Mouse (Mus musculus) CH12.LX (cell line): ENCODE data around the gene Rnasek.

Source experiments
- CTCF ChIP-seq, 2 experiments: IDR thresholded peaks in 1 of 2; conservative IDR thresholded peaks in 1 of 2; 2 replicates each; pipeline ENCODE4 v1.5.1; 2011 to 2012; ENCODE audit warnings: low read depth in 2 of 2, low read length in 2 of 2, improper control_type of control experiment in 1 of 2, inconsistent platforms in 1 of 2, mild to moderate bottlenecking in 1 of 2, moderate library complexity in 1 of 2
- JUND ChIP-seq: conservative IDR thresholded peaks from 2 replicates; pipeline ENCODE4 v1.6.1; 2011; ENCODE audit warnings: low read depth, low read length, improper control_type of control experiment
- MAFK ChIP-seq: IDR thresholded peaks from 2 replicates; pipeline ENCODE4 v1.6.1; 2011; ENCODE audit warnings: low read length, improper control_type of control experiment; ENCODE audit not compliant: insufficient replicate concordance
- MAZ ChIP-seq: IDR thresholded peaks from 2 replicates; pipeline ENCODE4 v1.6.1; 2012; ENCODE audit warnings: low read depth, mild to moderate bottlenecking, inconsistent platforms, low read length, improper control_type of control experiment, moderate library complexity
- ZC3H11A ChIP-seq: IDR thresholded peaks from 2 replicates; pipeline ENCODE4 v1.6.1; 2012; ENCODE audit warnings: low read depth, mild to moderate bottlenecking, inconsistent platforms, low read length, improper control_type of control experiment
- ZNF384 ChIP-seq: IDR thresholded peaks from 2 replicates; pipeline ENCODE4 v1.6.1; 2012; ENCODE audit warnings: low read depth, low read length, improper control_type of control experiment, inconsistent platforms

GRCm38 (mm10) chr11:70192157-70192556 is 47.5 kb downstream of the Rnasek start:
- no peak for TF ChIP-seq CTCF (conservative IDR thresholded peaks at IDR 0.05 in 1 of 2, IDR thresholded peaks at IDR 0.05 in 1 of 2; ENCODE audit: low read depth in 2 of 2, low read length in 2 of 2)
- TF ChIP-seq ZC3H11A: no peak
- TF ChIP-seq ZNF384: peak; percentile 80
- TF ChIP-seq JUND: peak; percentile 53; the same call in 1 of the 2 replicates
- TF ChIP-seq MAZ: no peak
- no peak for TF ChIP-seq MAFK
